Mouse (Mus musculus) erythroblast, embryonic 14.5 days (primary cell): ENCODE data around the gene Zdhhc18.

ENCODE experiments used
- GATA1 ChIP-seq: IDR thresholded peaks from 2 replicates; pipeline ENCODE4 v1.6.1; 2012; ENCODE audit warnings: low read length, inconsistent platforms, mixed read lengths
- TAL1 ChIP-seq: IDR thresholded peaks from 3 replicates; pipeline ENCODE4 v1.6.1; 2012; ENCODE audit warnings: low read length, inconsistent platforms, mixed read lengths

DNA sequence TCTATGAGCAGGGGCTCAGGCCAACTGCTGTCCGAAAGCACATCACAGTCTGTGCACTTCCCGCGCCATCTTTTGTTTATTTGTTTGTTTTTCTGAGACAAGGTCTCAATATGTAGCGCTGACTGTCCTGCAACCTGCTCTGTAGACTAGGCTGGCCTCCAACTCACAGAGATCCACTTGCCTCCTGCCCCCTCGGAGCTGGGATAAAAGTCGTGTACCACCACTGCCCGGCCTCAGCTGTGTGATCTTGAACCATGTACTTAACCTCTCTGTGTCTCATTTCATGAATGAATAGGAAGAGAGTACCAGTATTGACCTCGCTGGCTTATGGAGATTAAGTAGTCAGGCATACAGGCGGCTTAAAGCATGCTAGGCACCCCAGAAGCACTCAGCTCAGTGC lies 23.3 kb downstream of the Zdhhc18 start:
- TF ChIP-seq GATA1 (no peak), TAL1 (no peak)
